Mouse (Mus musculus) bone marrow macrophage, adult 2 months (primary cell): ENCODE results near the gene Gm20388.

ENCODE experiments used
- CTCF ChIP-seq: IDR thresholded peaks from 2 replicates; pipeline ENCODE4 v1.5.1; 2012; ENCODE audit warnings: low read depth, mild to moderate bottlenecking, low read length, moderate library complexity
- POLR2A ChIP-seq: IDR thresholded peaks from 2 replicates; pipeline ENCODE4 v1.6.1; 2012; ENCODE audit warnings: mild to moderate bottlenecking, low read depth, low read length, borderline replicate concordance

- TF ChIP-seq CTCF: no peak
- TF ChIP-seq POLR2A: no peak
These were observed 1290.3 kb downstream of the Gm20388 start for GRCm38 (mm10) chr8:121200979-121201378.
